Mouse (Mus musculus): Measurements from ENCODE around the gene Aff3. TPM values are rescaled to one million over a fixed set of nuclear protein-coding genes. Genes with fewer than 3 reads are reported as not detected.

Aff3 gene
- polyA plus RNA-seq, 1 experiment from 2014 or later, result 2.1 TPM

GRCm38 (mm10) chr1:38401856-38402255 lies 262.9 kb downstream of the Aff3 start:
- Histone ChIP-seq H3K4me2 (no peak overlapping the region), H3K27me3 (replicated peaks) (no peaks in the 10 kb centered on the region), H3K9ac (no peak overlapping the region), H3K27ac (replicated peaks) (no peak overlapping the region), H3K36me3 (no peaks in the 10 kb centered on the region), H3K9me3 (no peaks in the 10 kb centered on the region), H3K4me1 (peaks cover 32% of the 10 kb centered on the region), H3K4me3 (no peak overlapping the region)
- ATAC-seq (ENCODE audit: extremely low read depth, insufficient number of reproducible peaks, low FRiP score, low TSS enrichment), result no peak
- WGBS, result 74% methylated on average over 4 of the region's 4 CpGs

GRCm38 (mm10) chr1:38399269-38399668 lies 265.5 kb downstream of the Aff3 start:
- WGBS, result 72% methylated on average over 10 of the region's 10 CpGs
- Histone ChIP-seq H3K27me3 (replicated peaks) (no peaks in the 10 kb centered on the region), H3K4me2 (no peak overlapping the region), H3K36me3 (no peaks in the 10 kb centered on the region), H3K4me3 (no peak overlapping the region), H3K27ac (replicated peaks) (no peak overlapping the region), H3K9me3 (no peaks in the 10 kb centered on the region), H3K9ac (no peak overlapping the region), H3K4me1 (peaks cover 37% of the 10 kb centered on the region)
- ATAC-seq (ENCODE audit: extremely low read depth, insufficient number of reproducible peaks, low FRiP score, low TSS enrichment), result no peak

GRCm38 (mm10) chr1:38398566-38398965 lies 266.2 kb downstream of the Aff3 start:
- Histone ChIP-seq H3K9me3 (no peaks in the 10 kb centered on the region), H3K27me3 (replicated peaks) (no peaks in the 10 kb centered on the region), H3K36me3 (no peaks in the 10 kb centered on the region), H3K4me1 (peaks cover 44% of the 10 kb centered on the region), H3K4me3 (no peak overlapping the region), H3K4me2 (no peak overlapping the region), H3K9ac (no peak overlapping the region), H3K27ac (replicated peaks) (no peak overlapping the region)
- no peak for ATAC-seq (ENCODE audit: extremely low read depth, insufficient number of reproducible peaks, low FRiP score, low TSS enrichment)
- WGBS, result 52% methylated on average over 5 of the region's 5 CpGs

GRCm38 (mm10) chr1:38395194-38395681 lies 269.5 kb downstream of the Aff3 start:
- WGBS, result 61% methylated on average over 11 of the region's 11 CpGs
- Histone ChIP-seq H3K9ac (no peak overlapping the region), H3K4me3 (no peak overlapping the region), H3K9me3 (no peaks in the 10 kb centered on the region), H3K27ac (replicated peaks) (no peak overlapping the region), H3K36me3 (no peaks in the 10 kb centered on the region), H3K4me1 (peaks cover 52% of the 10 kb centered on the region), H3K4me2 (no peak overlapping the region), H3K27me3 (replicated peaks) (no peaks in the 10 kb centered on the region)
- ATAC-seq (ENCODE audit: extremely low read depth, insufficient number of reproducible peaks, low FRiP score, low TSS enrichment), result no peak

- Histone ChIP-seq H3K27ac (replicated peaks) (no peak overlapping the region), H3K4me1 (peaks cover 52% of the 10 kb centered on the region)
These were observed 270.3 kb downstream of the Aff3 start for GRCm38 (mm10) chr1:38394493-38394892.

GRCm38 (mm10) chr1:38393516-38393915 lies 271.2 kb downstream of the Aff3 start:
- Histone ChIP-seq H3K36me3 (no peaks in the 10 kb centered on the region), H3K4me2 (no peak overlapping the region), H3K27me3 (replicated peaks) (no peaks in the 10 kb centered on the region), H3K9ac (no peak overlapping the region), H3K4me1 (peaks cover 42% of the 10 kb centered on the region), H3K27ac (replicated peaks) (no peak overlapping the region), H3K4me3 (no peak overlapping the region), H3K9me3 (no peaks in the 10 kb centered on the region)
- no peak for ATAC-seq (ENCODE audit: extremely low read depth, insufficient number of reproducible peaks, low FRiP score, low TSS enrichment)
- WGBS, result 46% methylated on average over 6 of the region's 6 CpGs

More at GRCm38 (mm10) chr1:38394493-38394892, 270.3 kb downstream of the Aff3 start:
- Histone ChIP-seq H3K9me3 (no peaks in the 10 kb centered on the region), H3K4me3 (no peak overlapping the region), H3K27me3 (replicated peaks) (no peaks in the 10 kb centered on the region), H3K36me3 (no peaks in the 10 kb centered on the region), H3K4me2 (no peak overlapping the region), H3K9ac (no peak overlapping the region)
- no peak for ATAC-seq (ENCODE audit: extremely low read depth, insufficient number of reproducible peaks, low FRiP score, low TSS enrichment)
- 20% methylated on average over 5 of the region's 5 CpGs for WGBS

GRCm38 (mm10) chr1:38392928-38393327 lies 271.8 kb downstream of the Aff3 start:
- Histone ChIP-seq H3K36me3 (no peaks in the 10 kb centered on the region), H3K4me2 (no peak overlapping the region), H3K27me3 (replicated peaks) (no peaks in the 10 kb centered on the region), H3K9ac (no peak overlapping the region), H3K4me3 (no peak overlapping the region), H3K9me3 (no peaks in the 10 kb centered on the region), H3K27ac (replicated peaks) (no peak overlapping the region), H3K4me1 (peaks cover 36% of the 10 kb centered on the region)
- ATAC-seq (ENCODE audit: extremely low read depth, insufficient number of reproducible peaks, low FRiP score, low TSS enrichment), result no peak
- 29% methylated on average over 2 of the region's 2 CpGs for WGBS

- Histone ChIP-seq H3K9ac (no peak overlapping the region), H3K4me2 (no peak overlapping the region), H3K4me3 (no peak overlapping the region), H3K27ac (replicated peaks) (no peak overlapping the region), H3K9me3 (no peaks in the 10 kb centered on the region), H3K27me3 (replicated peaks) (no peaks in the 10 kb centered on the region), H3K36me3 (no peaks in the 10 kb centered on the region), H3K4me1 (peaks cover 27% of the 10 kb centered on the region)
- ATAC-seq (ENCODE audit: extremely low read depth, insufficient number of reproducible peaks, low FRiP score, low TSS enrichment), result no peak
- WGBS, result 66% methylated on average over 7 of the region's 7 CpGs
These were observed 273.9 kb downstream of the Aff3 start for GRCm38 (mm10) chr1:38390886-38391249.

- 82% methylated on average over 17 of the region's 17 CpGs for WGBS
- ATAC-seq (ENCODE audit: extremely low read depth, insufficient number of reproducible peaks, low FRiP score, low TSS enrichment), result no peak
- H3K4me1 ChIP-seq, result peaks cover 30% of the 10 kb centered on the region
- no peak overlapping the region for H3K9ac ChIP-seq
- H3K27me3 ChIP-seq (replicated peaks), result no peaks in the 10 kb centered on the region
- no peak overlapping the region for H3K27ac ChIP-seq (replicated peaks)
- H3K4me3 ChIP-seq, result no peak overlapping the region
- H3K4me2 ChIP-seq, result no peak overlapping the region
- no peaks in the 10 kb centered on the region for H3K9me3 ChIP-seq
- no peaks in the 10 kb centered on the region for H3K36me3 ChIP-seq
These were observed 274.4 kb downstream of the Aff3 start for GRCm38 (mm10) chr1:38390235-38390885.

GRCm38 (mm10) chr1:38389576-38389975 lies 275.2 kb downstream of the Aff3 start:
- WGBS, result 86% methylated on average over 7 of the region's 7 CpGs
- H3K9ac ChIP-seq, result no peak overlapping the region
- no peaks in the 10 kb centered on the region for H3K9me3 ChIP-seq
- no peak overlapping the region for H3K4me2 ChIP-seq
- H3K36me3 ChIP-seq, result no peaks in the 10 kb centered on the region
- H3K4me3 ChIP-seq, result no peak overlapping the region
- H3K27me3 ChIP-seq (replicated peaks), result no peaks in the 10 kb centered on the region
- H3K27ac ChIP-seq (replicated peaks), result no peak overlapping the region
- peaks cover 29% of the 10 kb centered on the region for H3K4me1 ChIP-seq
- ATAC-seq (ENCODE audit: extremely low read depth, insufficient number of reproducible peaks, low FRiP score, low TSS enrichment), result no peak

- H3K27me3 ChIP-seq (replicated peaks), result no peaks in the 10 kb centered on the region
- H3K27ac ChIP-seq (replicated peaks), result no peak overlapping the region
- WGBS, result 64% methylated on average over 3 of the region's 3 CpGs
- no peak for ATAC-seq (ENCODE audit: extremely low read depth, insufficient number of reproducible peaks, low FRiP score, low TSS enrichment)
- H3K9ac ChIP-seq, result no peak overlapping the region
- H3K4me2 ChIP-seq, result no peak overlapping the region
- H3K36me3 ChIP-seq, result no peaks in the 10 kb centered on the region
- H3K4me1 ChIP-seq, result peaks cover 28% of the 10 kb centered on the region
- H3K9me3 ChIP-seq, result no peaks in the 10 kb centered on the region
- no peak overlapping the region for H3K4me3 ChIP-seq
These were observed 276.3 kb downstream of the Aff3 start for GRCm38 (mm10) chr1:38388466-38388865.

GRCm38 (mm10) chr1:38387438-38387837 lies 277.3 kb downstream of the Aff3 start:
- no peaks in the 10 kb centered on the region for H3K9me3 ChIP-seq
- no peak overlapping the region for H3K4me3 ChIP-seq
- no peak overlapping the region for H3K9ac ChIP-seq
- H3K27ac ChIP-seq (replicated peaks), result no peak overlapping the region
- H3K36me3 ChIP-seq, result no peaks in the 10 kb centered on the region
- H3K4me2 ChIP-seq, result no peak overlapping the region
- peaks cover 26% of the 10 kb centered on the region for H3K4me1 ChIP-seq
- ATAC-seq (ENCODE audit: extremely low read depth, insufficient number of reproducible peaks, low FRiP score, low TSS enrichment), result no peak
- 64% methylated on average over 9 of the region's 9 CpGs for WGBS
- no peaks in the 10 kb centered on the region for H3K27me3 ChIP-seq (replicated peaks)
